Mouse (Mus musculus): ENCODE data around the gene Med16. TPM values are rescaled to one million over a fixed set of nuclear protein-coding genes. Genes with fewer than 3 reads are reported as not detected.
"Not testable (repeated sequence)": the region's sequence is repeated elsewhere in the genome, so short reads cannot be mapped to it uniquely, and the experiment has no call there.

Med16 gene
- polyA plus RNA-seq, 1 experiment from 2014 or later = 27.1 TPM

DNA sequence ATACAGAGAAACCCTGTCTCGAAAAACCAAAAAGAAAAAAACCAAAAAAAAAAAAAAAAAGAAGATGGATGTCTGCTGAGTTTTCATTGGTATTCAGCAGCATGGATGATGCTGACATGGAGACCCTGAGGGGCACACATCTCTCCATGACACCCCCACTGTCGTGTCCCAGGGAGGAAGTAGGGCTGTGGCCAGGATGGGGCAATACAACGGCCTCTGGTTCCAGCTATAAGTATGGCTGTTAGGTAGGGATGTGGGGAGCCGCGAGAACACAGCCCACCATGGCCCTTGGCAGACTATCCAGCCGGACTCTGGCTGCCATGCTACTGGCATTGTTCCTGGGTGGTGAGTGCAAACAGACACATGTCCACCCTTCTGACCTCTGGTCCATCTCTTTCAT is 22.7 kb downstream of the Med16 start, which contains the start of gene Elane:
Gene Elane, plus strand, starts transcription at position 194 of the 400 bp plus-strand sequence.
- DNase-seq (ENCODE audit: low read depth, low spot score) (no peak), ATAC-seq (no peak)
- no peaks in the 10 kb centered on the region for H3K27me3 ChIP-seq
- ChIA-PET CTCF (no interaction called here), POLR2A (no interaction called here)
- TF ChIP-seq CTCF (IDR thresholded peaks at IDR 0.05) = no peak
- in situ Hi-C loops (cut with MboI; ENCODE audit: low pct_unique_long_range_greater_than_20kb) = no loop called here

DNA sequence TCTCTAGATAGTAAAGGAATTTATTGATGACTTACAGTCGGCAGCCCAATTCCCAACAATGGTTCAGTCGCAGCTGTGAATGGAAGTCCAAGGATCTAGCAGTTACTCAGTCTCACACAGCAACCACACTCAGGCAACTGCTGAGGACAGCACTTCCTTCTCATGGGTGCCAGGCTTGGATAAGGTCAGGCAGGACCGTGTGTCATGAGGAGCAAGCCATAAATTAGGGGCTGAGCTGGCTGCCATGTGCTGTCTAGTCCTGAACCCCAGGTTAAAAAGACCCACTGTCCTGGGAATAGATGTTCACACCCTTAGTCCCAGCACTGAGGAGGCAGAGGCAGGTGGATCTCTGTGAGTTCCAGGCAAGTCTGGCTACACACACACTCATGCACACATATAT is 23.8 kb downstream of the Med16 start:
- H3K27me3 ChIP-seq; POLR2A ChIA-PET; DNase-seq (ENCODE audit: low read depth, low spot score); ATAC-seq: not testable (repeated sequence)
- CTCF ChIA-PET = interaction anchor here (1.3 to 2.0 kb wide), 3 partner anchors 10 to 55 kb away, joined by 3 to 7 read pairs (median 6); no protein-coding TSS in a partner anchor
- in situ Hi-C loops (cut with MboI; ENCODE audit: low pct_unique_long_range_greater_than_20kb) = loop anchor here (5.0 kb wide), 2 partner anchors 37 to 72 kb away; partner anchors contain the start of gene R3hdm4

DNA sequence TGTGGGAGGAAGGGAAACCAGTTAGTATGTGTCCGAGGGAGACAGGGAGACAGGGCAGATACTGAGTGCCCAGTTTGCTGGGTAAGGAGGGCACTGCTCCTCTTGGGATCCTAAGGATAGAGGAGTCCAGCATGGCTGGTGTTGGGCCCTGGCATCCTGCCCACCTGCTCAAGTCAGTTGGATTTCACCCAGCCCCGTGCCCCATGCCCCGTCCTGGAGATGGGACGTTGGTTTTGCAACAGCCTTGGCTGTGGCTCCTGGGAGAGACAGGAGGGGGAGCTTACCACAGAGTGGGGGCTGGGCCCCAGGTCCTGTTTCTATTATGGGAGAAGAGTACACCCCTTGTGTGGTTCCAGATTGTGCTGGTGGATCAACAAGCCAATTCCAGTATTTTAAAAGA is 24.3 kb downstream of the Med16 start:
- no peak for TF ChIP-seq CTCF (IDR thresholded peaks at IDR 0.05)
- H3K27me3 ChIP-seq = no peaks in the 10 kb centered on the region
- ChIA-PET CTCF (interaction anchor here (0.8 to 2.1 kb wide), 11 partner anchors 11 to 79 kb away, joined by 3 to 15 read pairs (median 6); partner anchors contain the start of genes Gm26602 and Med16), POLR2A (no interaction called here)
- DNase-seq (ENCODE audit: low read depth, low spot score) (no peak), ATAC-seq (no peak)
- in situ Hi-C loops (cut with MboI; ENCODE audit: low pct_unique_long_range_greater_than_20kb) = loop anchor here (5.0 kb wide), 2 partner anchors 38 to 73 kb away; partner anchors contain the start of gene R3hdm4

DNA sequence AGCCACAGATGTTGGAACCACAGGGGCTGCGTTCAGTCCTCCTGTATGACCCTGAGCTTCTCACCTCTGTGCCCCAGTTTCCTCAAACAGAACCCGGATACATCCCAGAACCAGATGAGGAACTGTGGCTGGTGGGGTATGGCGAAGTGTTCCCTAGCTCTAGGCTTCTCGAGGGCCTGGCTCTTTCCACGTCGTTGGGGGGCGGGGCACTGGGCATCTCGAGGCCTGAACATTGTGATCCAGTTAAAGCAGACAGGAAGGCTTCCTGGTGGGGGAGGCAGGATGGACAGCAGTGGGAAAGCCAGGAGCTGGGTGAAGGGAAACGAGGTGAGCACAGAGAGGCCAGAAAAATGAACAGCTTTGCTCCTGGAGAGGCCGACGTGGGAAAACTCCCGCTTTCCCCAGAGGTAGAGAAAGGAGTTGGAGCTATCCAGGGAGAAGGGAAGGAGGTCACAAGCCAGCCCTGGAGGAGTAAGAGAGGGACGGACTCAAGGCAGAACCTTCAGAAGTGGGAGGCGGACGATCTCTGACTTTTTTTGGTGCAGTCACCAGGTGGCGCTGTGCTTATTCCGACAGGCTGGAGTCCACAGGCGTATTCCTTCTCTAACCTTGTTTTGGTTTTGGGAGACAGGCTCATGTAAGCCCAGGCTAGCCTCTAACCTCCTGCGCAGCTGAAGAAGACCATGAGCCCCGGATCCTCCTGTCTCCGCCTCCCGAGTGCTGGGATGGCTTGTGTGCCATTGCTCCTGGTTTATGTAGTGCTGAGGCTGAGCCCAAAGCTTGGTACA is 25.2 kb downstream of the Med16 start:
- ATAC-seq = peak; percentile 29
- in situ Hi-C loops (cut with MboI; ENCODE audit: low pct_unique_long_range_greater_than_20kb) = loop anchor here (5.0 kb wide), 2 partner anchors 39 to 74 kb away; partner anchors contain the start of gene R3hdm4

DNA sequence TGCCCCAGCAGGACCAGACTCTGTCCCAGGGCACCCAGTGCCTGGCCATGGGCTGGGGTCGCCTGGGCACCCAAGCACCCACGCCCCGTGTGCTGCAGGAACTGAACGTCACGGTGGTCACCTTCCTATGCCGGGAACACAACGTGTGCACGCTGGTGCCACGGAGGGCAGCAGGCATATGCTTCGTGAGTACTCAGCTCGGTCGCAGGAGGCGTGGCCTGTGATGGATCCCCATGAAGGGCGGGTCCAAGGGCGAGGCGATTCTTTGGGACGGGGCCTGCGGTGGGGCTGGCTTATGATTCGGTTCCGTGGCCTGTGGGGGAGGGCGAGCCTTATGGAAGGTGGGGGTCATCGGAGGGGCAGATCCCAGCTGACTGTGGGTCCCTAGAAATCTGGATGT is 26.7 kb downstream of the Med16 start:
- POLR2A ChIA-PET = no interaction called here
- no peak for DNase-seq (ENCODE audit: low read depth, low spot score)
- no peak for TF ChIP-seq CTCF (IDR thresholded peaks at IDR 0.05)
- no peak for ATAC-seq
- in situ Hi-C loops (cut with MboI; ENCODE audit: low pct_unique_long_range_greater_than_20kb) = loop anchor here (5.0 kb wide), 2 partner anchors 40 to 75 kb away; partner anchors contain the start of gene R3hdm4
- CTCF ChIA-PET = no interaction called here
- no peaks in the 10 kb centered on the region for H3K27me3 ChIP-seq

More for the DNA sequence above, 25.2 kb downstream of the Med16 start:
- ChIA-PET CTCF (interaction anchor here (0.7 to 2.1 kb wide), 21 partner anchors 10 to 80 kb away, joined by 3 to 15 read pairs (median 4); partner anchors contain the start of genes Gm26602 and Med16), POLR2A (interaction anchor here (1.1 kb wide), 1 partner anchor 28 kb away, joined by 3 read pairs; no protein-coding TSS in a partner anchor)
- no peak for TF ChIP-seq CTCF (IDR thresholded peaks at IDR 0.05)
- no peak for DNase-seq (ENCODE audit: low read depth, low spot score)
- H3K27me3 ChIP-seq = no peaks in the 10 kb centered on the region

DNA sequence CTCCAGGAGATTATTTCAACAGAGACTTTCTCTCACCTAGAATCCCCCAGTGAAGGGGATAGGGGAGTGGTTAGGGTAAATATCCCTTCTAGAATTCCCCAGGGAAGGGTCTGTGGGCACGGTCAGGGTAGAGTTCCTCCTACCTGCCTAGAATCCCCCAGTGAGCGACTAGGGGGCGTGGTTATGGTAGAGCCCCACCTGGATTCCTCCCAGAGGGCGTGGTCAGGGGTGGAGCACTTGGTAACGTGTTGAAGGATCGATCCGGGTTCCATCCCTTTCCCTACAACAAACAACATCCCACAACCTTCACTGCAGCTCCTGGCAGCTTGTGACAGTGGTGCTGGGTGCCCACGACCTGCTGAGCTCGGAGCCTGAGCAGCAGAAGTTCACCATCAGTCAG is 28.0 kb downstream of the Med16 start:
- TF ChIP-seq CTCF (IDR thresholded peaks at IDR 0.05) = no peak
- ATAC-seq (no peak), DNase-seq (ENCODE audit: low read depth, low spot score) (no peak)
- in situ Hi-C loops (cut with MboI; ENCODE audit: low pct_unique_long_range_greater_than_20kb) = loop anchor here (5.0 kb wide), 2 partner anchors 42 to 77 kb away; partner anchors contain the start of gene R3hdm4
- ChIA-PET POLR2A (interaction anchor here (0.8 kb wide), 1 partner anchor 10 kb away, joined by 4 read pairs; no protein-coding TSS in a partner anchor), CTCF (no interaction called here)
- H3K27me3 ChIP-seq = no peaks in the 10 kb centered on the region

DNA sequence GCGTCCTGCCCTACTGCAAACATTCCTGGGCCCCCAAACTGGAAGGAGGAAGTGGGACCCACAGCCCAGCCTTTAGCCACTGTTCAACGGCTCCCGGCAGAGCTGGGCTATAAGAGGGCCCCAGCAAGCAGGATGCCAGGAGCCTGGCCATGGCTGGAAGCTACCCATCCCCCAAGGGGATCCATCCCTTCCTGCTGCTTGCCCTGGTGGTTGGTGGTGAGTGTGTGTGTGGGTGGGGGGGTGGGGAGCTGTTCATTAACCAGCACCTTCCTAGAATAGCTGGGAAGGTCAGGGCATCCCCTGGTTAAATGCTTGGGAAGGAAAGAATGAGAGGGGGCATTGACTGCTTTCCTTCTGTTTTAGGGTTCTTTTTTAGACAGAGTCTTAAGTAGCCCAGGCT is 29.2 kb downstream of the Med16 start:
- DNase-seq (ENCODE audit: low read depth, low spot score) = no peak
- TF ChIP-seq CTCF (IDR thresholded peaks at IDR 0.05) = no peak
- no peak for ATAC-seq
- POLR2A ChIA-PET = interaction anchor here (0.5 to 1.1 kb wide), 2 partner anchors 14 to 71 kb away, joined by 3 to 5 read pairs; no protein-coding TSS in a partner anchor
- no peaks in the 10 kb centered on the region for H3K27me3 ChIP-seq
- in situ Hi-C loops (cut with MboI; ENCODE audit: low pct_unique_long_range_greater_than_20kb) = no loop called here
- CTCF ChIA-PET = interaction anchor here (1.0 to 1.2 kb wide), 3 partner anchors 11 to 21 kb away, joined by 3 read pairs; partner anchors contain the start of gene Cfd

DNA sequence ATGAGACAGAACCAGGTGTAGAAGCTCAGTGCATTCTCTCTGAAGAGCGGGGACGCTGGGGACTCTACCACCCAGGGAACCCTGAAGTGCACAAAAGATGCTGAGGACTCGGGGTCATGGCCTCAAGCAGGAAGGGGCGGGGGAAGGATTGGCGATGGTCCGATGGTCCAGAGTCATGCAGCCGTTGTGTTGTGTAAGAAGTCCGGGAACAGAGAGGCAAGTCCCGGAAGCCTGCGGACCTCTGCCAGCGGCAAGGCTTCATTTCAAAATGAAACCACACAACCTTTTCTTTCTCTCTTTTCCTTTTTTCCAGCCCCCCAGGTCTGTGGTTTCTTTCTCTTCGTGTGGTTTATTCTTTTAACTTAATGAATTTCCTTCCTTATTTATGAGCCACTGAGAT is 31.0 kb downstream of the Med16 start:
- in situ Hi-C loops (cut with MboI; ENCODE audit: low pct_unique_long_range_greater_than_20kb) = no loop called here

DNA sequence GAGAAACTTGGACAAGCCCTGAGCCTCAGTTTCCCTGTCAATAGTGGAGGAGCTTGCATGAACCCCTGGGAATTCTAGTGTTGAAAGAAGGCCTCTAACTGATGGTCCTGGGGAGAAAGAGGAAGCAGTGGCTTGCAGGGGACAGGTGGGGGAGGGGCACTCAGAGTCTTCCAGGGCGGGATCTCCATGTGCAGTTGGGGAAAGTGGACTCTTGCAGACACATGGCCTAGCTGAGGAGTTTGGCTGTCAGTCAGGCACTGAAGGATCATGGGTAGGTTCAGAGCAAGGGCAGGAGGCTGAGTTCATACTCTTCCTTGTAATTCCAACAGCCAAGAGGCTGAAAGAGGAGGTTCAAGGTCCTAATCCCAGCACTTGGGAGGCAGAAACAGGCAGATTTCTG is 31.5 kb downstream of the Med16 start:
- H3K27me3 ChIP-seq = no peaks in the 10 kb centered on the region
- TF ChIP-seq CTCF (IDR thresholded peaks at IDR 0.05) = no peak
- in situ Hi-C loops (cut with MboI; ENCODE audit: low pct_unique_long_range_greater_than_20kb) = no loop called here
- POLR2A ChIA-PET = no interaction called here
- ATAC-seq (no peak), DNase-seq (ENCODE audit: low read depth, low spot score) (no peak)
- CTCF ChIA-PET = no interaction called here

More for the DNA sequence above, 31.0 kb downstream of the Med16 start:
- ChIA-PET POLR2A (no interaction called here), CTCF (no interaction called here)
- DNase-seq (ENCODE audit: low read depth, low spot score) = no peak
- no peak for TF ChIP-seq CTCF (IDR thresholded peaks at IDR 0.05)
- no peaks in the 10 kb centered on the region for H3K27me3 ChIP-seq
- ATAC-seq = no peak

DNA sequence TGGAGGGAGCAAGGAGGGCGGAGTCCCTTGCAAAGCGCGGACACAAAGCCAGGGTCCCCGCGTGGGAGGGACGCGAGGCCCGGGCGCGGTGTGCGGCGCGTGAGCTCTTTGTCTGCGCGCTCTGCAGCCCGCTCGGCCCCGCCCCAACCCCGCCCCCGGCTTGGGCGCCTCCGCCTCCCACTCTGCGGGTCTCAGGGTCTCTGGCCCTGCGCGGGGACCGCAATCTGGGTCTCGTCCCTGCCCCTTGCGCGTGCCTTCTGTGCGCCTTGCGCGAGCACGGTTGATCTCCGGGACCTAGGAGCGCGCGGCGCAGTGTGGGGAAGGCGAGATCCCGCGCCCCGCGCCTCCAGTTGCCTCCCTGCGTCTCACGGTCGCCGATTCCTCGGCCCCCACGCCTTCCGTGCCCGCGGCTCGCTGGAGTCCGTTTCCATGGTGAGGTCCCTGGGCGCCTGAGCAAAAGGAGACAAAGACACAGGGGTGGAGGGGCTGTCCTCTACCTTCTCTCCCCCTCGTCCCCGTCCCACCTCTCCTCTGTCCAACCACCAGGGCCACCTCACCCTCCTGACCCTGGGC is 34.3 kb downstream of the Med16 start, which contains the start of the genes Prtn3 and Plppr3:
Gene Prtn3, plus strand, starts transcription at position 187 of the 573 bp plus-strand sequence.
Gene Plppr3, minus strand, starts transcription at position 345 of the 573 bp plus-strand sequence.
- ChIA-PET CTCF (interaction anchor here (1.7 kb wide), 1 partner anchor 9 kb away, joined by 5 read pairs; no protein-coding TSS in a partner anchor), POLR2A (interaction anchor here (1.4 kb wide), 1 partner anchor 16 kb away, joined by 3 read pairs; no protein-coding TSS in a partner anchor)
- ATAC-seq = peak; percentile 31
- TF ChIP-seq CTCF (IDR thresholded peaks at IDR 0.05) = no peak
- H3K27me3 ChIP-seq = no peaks in the 10 kb centered on the region
- DNase-seq (ENCODE audit: low read depth, low spot score) = no peak
- in situ Hi-C loops (cut with MboI; ENCODE audit: low pct_unique_long_range_greater_than_20kb) = no loop called here
